Mouse (Mus musculus) embryo, embryonic 10 days (tissue): ENCODE measurements around the gene Apobec3.
A peak's percentile ranks its signal among the peaks of the same experiment; 100 is the strongest.

Source experiments
- DNase-seq: peaks from one replicate; pipeline ENCODE4 v3.0.0-alpha.2; 2015; ENCODE audit warnings: low spot score

The Apobec3 gene

GRCm38 (mm10) chr15:79950250-79951025, 59.0 kb downstream of the Apobec3 start:
- peak; percentile 82 for DNase-seq

- no peak for DNase-seq
Observed at GRCm38 (mm10) chr15:79951226-79951625, 59.8 kb downstream of the Apobec3 start.

- DNase-seq: peak; percentile 28
Observed at GRCm38 (mm10) chr15:79951730-79952503, 60.5 kb downstream of the Apobec3 start.

- DNase-seq: no peak
Observed at GRCm38 (mm10) chr15:79952504-79953231, 61.2 kb downstream of the Apobec3 start.

GRCm38 (mm10) chr15:79953470-79953869, 62.0 kb downstream of the Apobec3 start:
- DNase-seq: no peak

GRCm38 (mm10) chr15:79956559-79956958, 65.1 kb downstream of the Apobec3 start:
- DNase-seq: no peak

GRCm38 (mm10) chr15:79958418-79958817, 67.0 kb downstream of the Apobec3 start:
- no peak for DNase-seq

GRCm38 (mm10) chr15:79961366-79961921, 70.0 kb downstream of the Apobec3 start:
- DNase-seq: peak; percentile 65

GRCm38 (mm10) chr15:79962661-79963060, 71.2 kb downstream of the Apobec3 start:
- no peak for DNase-seq

GRCm38 (mm10) chr15:79964376-79964775, 72.9 kb downstream of the Apobec3 start:
- no peak for DNase-seq
